Mouse (Mus musculus) myocyte (in vitro differentiated cells): Measurements from ENCODE around the gene Cant1. TPM values are rescaled to one million over a fixed set of nuclear protein-coding genes. Genes with fewer than 3 reads are reported as not detected.
"Not testable (repeated sequence)": the region's sequence is repeated elsewhere in the genome, so short reads cannot be mapped to it uniquely, and the experiment has no call there.

ENCODE experiments used
- H3K27me3 ChIP-seq: one replicate; pipeline ENCODE4 v1.6.1; 2011; ENCODE audit not compliant: control insufficient read depth, insufficient read depth, insufficient read length
- H3K36me3 ChIP-seq: one replicate; pipeline ENCODE4 v1.6.1; 2011; ENCODE audit not compliant: control insufficient read depth, insufficient read depth
- H3K4me2 ChIP-seq: one replicate; pipeline ENCODE4 v1.6.1; 2011; ENCODE audit warnings: low read depth, control low read depth
- H3K4me3 ChIP-seq: one replicate; pipeline ENCODE4 v1.5.1; 2011; ENCODE audit warnings: mild to moderate bottlenecking, control low read depth, moderate library complexity
- H3K79me2 ChIP-seq: one replicate; pipeline ENCODE4 v1.6.1; 2011; ENCODE audit not compliant: control insufficient read depth, insufficient read depth
- H3ac ChIP-seq: one replicate; pipeline ENCODE4 v1.6.1; 2011; ENCODE audit not compliant: control insufficient read depth, insufficient read length
- CEBPB ChIP-seq: IDR thresholded peaks from 2 replicates; pipeline ENCODE4 v1.6.1; 2011; ENCODE audit warnings: mild to moderate bottlenecking, moderate library complexity; ENCODE audit not compliant: poor library complexity, insufficient read depth, severe bottlenecking
- E2F4 ChIP-seq: IDR thresholded peaks from one replicate; pipeline ENCODE4 v1.6.1; 2011; ENCODE audit warnings: mild to moderate bottlenecking, control low read depth, moderate library complexity; ENCODE audit not compliant: insufficient read depth
- MAX ChIP-seq: IDR thresholded peaks from one replicate; pipeline ENCODE4 v1.6.1; 2011; ENCODE audit warnings: low read depth, mild to moderate bottlenecking, control low read depth
- MYOD1 ChIP-seq, 3 experiments: IDR thresholded peaks; one replicate each; pipeline ENCODE4 v1.6.1; 2011; ENCODE audit warnings: control low read depth in 2 of 3, low read depth in 2 of 3, mild to moderate bottlenecking in 2 of 3, moderate library complexity in 1 of 3; ENCODE audit not compliant: insufficient read length in 2 of 3, control insufficient read depth in 1 of 3
- MYOG ChIP-seq, 3 experiments: IDR thresholded peaks; one replicate each; pipeline ENCODE4 v1.6.1; 2011; ENCODE audit warnings: control low read depth in 2 of 3, low read depth in 2 of 3, mild to moderate bottlenecking in 2 of 3; ENCODE audit not compliant: insufficient read length in 2 of 3, control insufficient read depth in 1 of 3, insufficient read depth in 1 of 3
- POLR2A ChIP-seq: IDR thresholded peaks from one replicate; pipeline ENCODE4 v1.6.1; 2011; ENCODE audit warnings: low read depth, mild to moderate bottlenecking, control low read depth, moderate library complexity; ENCODE audit not compliant: insufficient read length
- POLR2AphosphoS2 ChIP-seq: IDR thresholded peaks from one replicate; pipeline ENCODE4 v1.6.1; 2011; ENCODE audit warnings: low read depth, control low read depth; ENCODE audit not compliant: insufficient read length
- REST ChIP-seq: IDR thresholded peaks from one replicate; pipeline ENCODE4 v1.6.1; 2011; ENCODE audit warnings: mild to moderate bottlenecking, control low read depth, moderate library complexity; ENCODE audit not compliant: insufficient read depth, insufficient read length
- SRF ChIP-seq: IDR thresholded peaks from one replicate; pipeline ENCODE4 v1.6.1; 2011; ENCODE audit warnings: low read depth; ENCODE audit not compliant: control insufficient read depth, insufficient read length
- TCF12 ChIP-seq: IDR thresholded peaks from one replicate; pipeline ENCODE4 v1.6.1; 2011; ENCODE audit warnings: mild to moderate bottlenecking, control low read depth; ENCODE audit not compliant: poor library complexity, insufficient read depth, severe bottlenecking
- TCF3 ChIP-seq: IDR thresholded peaks from one replicate; pipeline ENCODE4 v1.6.1; 2011; ENCODE audit warnings: low read depth, control low read depth; ENCODE audit not compliant: insufficient read length
- USF1 ChIP-seq: IDR thresholded peaks from one replicate; pipeline ENCODE4 v1.6.1; 2011; ENCODE audit warnings: low read depth, mild to moderate bottlenecking, control low read depth, moderate library complexity
- polyA plus RNA-seq: library from polyadenylated mRNA; unstranded; fragments of >200 nt; fragmentation: generic; extraction: Trizol; gene quantifications from one replicate; pipeline ENCODE4 v1.2.1, GENCODE M21; 2012; ENCODE audit warnings: missing spikeins

Gene Cant1
- polyA plus RNA-seq, 1 experiment, result 33.7 TPM

DNA sequence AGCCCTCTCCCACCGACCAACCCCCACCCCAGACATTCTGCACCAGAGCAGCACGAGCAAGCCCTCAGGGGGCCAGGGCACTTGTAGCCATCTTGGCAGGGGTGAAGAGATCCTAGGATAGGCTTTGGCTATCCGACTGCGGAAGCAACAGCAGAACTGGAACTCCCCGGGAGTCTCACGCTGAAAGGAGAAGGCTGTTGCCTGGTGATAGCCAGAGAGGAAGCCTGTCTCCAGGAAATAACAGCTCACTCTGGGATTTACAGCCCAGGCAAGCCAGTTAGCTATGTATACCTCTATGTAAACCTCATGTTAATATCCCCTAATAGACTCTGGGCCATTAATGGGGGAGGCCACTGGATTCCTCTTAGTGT, 18.3 kb downstream of the Cant1 start:
- TF ChIP-seq MYOG (IDR thresholded peaks at IDR 0.05; ENCODE audit: control insufficient read depth in 1 of 3, insufficient read depth in 1 of 3, insufficient read length in 2 of 3, low read depth in 2 of 3), result no peak

DNA sequence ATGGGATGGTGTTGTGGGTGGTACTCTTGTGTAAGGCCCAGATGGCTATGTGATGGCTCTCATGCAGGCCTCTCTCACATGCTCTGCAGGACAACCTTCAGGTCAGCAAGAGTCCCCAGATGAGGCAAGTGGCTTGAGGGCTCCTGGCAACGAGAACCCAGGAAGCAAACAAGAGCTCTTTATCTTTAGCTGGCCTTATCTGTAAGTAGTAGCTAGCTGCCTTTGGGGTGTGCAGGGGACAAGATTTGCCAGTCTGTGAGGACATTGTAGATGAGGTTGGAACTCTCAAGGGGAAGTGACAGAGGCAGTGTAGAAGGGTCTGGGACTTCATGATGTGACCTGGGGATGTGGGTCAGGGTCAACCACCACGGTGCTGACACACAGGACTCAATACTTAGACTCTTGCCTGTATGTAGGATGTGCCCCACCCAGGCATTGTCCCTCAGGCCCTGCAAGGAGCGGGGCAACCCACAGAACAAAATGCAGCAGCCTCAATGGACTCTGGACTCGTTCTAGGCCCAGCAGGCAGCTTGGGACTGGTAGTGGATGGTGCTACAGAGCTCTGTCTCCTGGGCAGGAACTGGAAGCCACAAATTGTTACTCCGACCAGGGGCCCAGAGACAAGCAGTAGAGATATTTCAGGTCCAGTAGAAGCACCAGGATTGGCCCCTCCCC, 18.9 kb downstream of the Cant1 start:
- H3K36me3 ChIP-seq, result no peaks in the 10 kb centered on the region
- no peak overlapping the region for H3K4me2 ChIP-seq
- H3K4me3 ChIP-seq, result no peak overlapping the region

More for the DNA sequence above, 18.3 kb downstream of the Cant1 start:
- Histone ChIP-seq H3K27me3 (no peaks in the 10 kb centered on the region), H3ac (no peak overlapping the region), H3K36me3 (no peaks in the 10 kb centered on the region), H3K4me2 (no peak overlapping the region), H3K79me2 (no peaks in the 10 kb centered on the region), H3K4me3 (no peak overlapping the region)

DNA sequence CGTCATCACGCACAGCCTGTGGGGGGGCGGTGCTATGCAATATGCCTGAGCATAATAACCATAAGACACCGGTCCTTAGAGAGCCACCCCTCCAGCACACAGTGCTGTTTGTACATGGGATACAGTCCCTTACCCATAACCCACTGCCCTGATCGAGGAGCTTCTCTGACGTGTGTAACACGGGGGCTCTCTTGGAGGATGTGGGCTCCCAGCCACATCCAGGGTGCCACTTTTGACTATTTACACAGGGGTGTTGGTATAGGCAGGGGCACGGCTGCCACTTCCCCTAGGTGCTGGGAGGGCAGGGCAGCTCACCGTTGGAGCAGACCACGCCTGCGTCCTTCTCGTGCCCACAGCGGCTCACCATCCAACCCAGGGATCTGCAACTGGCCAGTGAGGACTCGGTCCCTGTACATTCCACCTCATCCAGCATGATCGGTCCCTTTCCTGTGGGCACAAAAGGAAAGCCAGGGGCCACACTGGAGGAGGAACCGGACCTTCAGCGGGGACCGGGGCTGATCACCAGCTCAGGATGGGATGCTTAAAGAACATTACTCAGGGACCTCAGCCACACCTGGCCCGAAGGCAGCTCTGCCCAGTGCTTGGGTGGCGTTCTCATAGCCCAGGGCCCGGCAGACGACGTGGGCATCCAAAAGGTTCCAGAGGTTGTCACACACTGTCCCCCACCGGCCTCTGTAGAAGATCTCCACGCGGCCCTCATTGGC, 20.9 kb downstream of the Cant1 start:
- TF ChIP-seq MYOD1 (IDR thresholded peaks at IDR 0.05; ENCODE audit: control insufficient read depth in 1 of 3, insufficient read length in 2 of 3, low read depth in 2 of 3) (no peak), MAX (no peak), USF1 (no peak), MYOG (IDR thresholded peaks at IDR 0.05; ENCODE audit: control insufficient read depth in 1 of 3, insufficient read depth in 1 of 3, insufficient read length in 2 of 3, low read depth in 2 of 3) (no peak), SRF (no peak), TCF3 (no peak), POLR2AphosphoS2 (no peak), POLR2A (no peak), TCF12 (no peak)
- H3K4me2 ChIP-seq, result no peak overlapping the region
- no peaks in the 10 kb centered on the region for H3K27me3 ChIP-seq
- H3K4me3 ChIP-seq, result no peak overlapping the region
- H3K36me3 ChIP-seq, result no peaks in the 10 kb centered on the region
- H3ac ChIP-seq, result no peak overlapping the region
- no peaks in the 10 kb centered on the region for H3K79me2 ChIP-seq

More for the DNA sequence above, 18.9 kb downstream of the Cant1 start:
- TF ChIP-seq POLR2AphosphoS2, result no peak
- no peak for TF ChIP-seq MAX
- no peak for TF ChIP-seq CEBPB
- no peak for TF ChIP-seq USF1
- no peak for TF ChIP-seq E2F4
- TF ChIP-seq REST, result no peak
- TF ChIP-seq MYOD1 (IDR thresholded peaks at IDR 0.05; ENCODE audit: control insufficient read depth in 1 of 3, insufficient read length in 2 of 3, low read depth in 2 of 3), result no peak
- TF ChIP-seq SRF, result no peak
- no peak overlapping the region for H3ac ChIP-seq
- H3K79me2 ChIP-seq, result no peaks in the 10 kb centered on the region
- no peaks in the 10 kb centered on the region for H3K27me3 ChIP-seq

DNA sequence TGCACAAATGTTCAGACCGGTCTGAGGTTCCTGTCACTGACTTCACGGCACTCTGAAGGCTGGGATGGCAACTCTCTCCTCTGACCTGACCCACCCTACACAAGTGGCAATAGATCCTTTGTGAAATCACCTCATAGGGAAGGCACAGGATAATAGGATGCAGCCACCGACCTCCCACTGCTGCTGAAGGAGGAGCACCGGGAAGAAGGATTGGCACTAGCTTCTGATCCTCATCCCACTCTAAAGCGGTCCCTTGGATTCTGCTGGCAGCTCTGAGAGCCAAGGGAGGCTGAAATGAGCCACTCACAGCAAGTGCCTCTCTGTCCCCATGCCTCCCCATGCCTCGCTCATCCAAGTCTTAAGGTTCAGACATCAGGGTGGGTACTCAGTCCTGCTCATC, 24.3 kb downstream of the Cant1 start:
- H3K27me3 ChIP-seq, result no peaks in the 10 kb centered on the region

DNA sequence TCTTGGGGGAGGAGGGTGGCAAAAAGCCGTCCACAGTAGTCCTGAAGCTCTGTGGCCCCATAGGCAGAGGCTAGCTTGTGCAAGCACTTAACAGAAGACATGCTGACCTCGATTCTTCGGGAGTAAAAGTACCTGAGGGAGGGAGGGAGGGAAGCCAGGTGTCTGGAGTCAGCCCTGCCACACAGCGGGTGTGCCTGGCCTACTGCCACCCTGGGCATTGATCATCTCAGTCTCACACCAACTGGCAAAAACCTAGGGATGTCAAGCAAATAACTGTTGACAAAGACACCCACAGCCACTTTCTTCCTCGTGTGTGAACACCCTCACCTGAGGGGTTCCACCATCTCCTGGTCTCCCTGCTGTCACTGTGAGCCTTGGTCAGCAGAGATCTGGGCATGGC, 24.9 kb downstream of the Cant1 start:
- Histone ChIP-seq H3K27me3 (no peaks in the 10 kb centered on the region), H3K4me2 (no peak overlapping the region), H3K79me2 (no peaks in the 10 kb centered on the region), H3K4me3 (no peak overlapping the region), H3K36me3 (no peaks in the 10 kb centered on the region), H3ac (no peak overlapping the region)
- no peak for TF ChIP-seq CEBPB
- TF ChIP-seq MYOD1 (IDR thresholded peaks at IDR 0.05; ENCODE audit: control insufficient read depth in 1 of 3, insufficient read length in 2 of 3, low read depth in 2 of 3), result no peak
- no peak for TF ChIP-seq USF1
- TF ChIP-seq TCF3, result no peak
- TF ChIP-seq SRF, result no peak
- no peak for TF ChIP-seq TCF12
- TF ChIP-seq POLR2AphosphoS2, result no peak
- TF ChIP-seq MYOG (IDR thresholded peaks at IDR 0.05; ENCODE audit: control insufficient read depth in 1 of 3, insufficient read depth in 1 of 3, insufficient read length in 2 of 3, low read depth in 2 of 3), result no peak
- no peak for TF ChIP-seq E2F4

More for the DNA sequence above, 24.3 kb downstream of the Cant1 start:
- H3K79me2 ChIP-seq, result no peaks in the 10 kb centered on the region
- no peak overlapping the region for H3ac ChIP-seq
- no peak overlapping the region for H3K4me3 ChIP-seq
- no peaks in the 10 kb centered on the region for H3K36me3 ChIP-seq
- H3K4me2 ChIP-seq, result no peak overlapping the region
- TF ChIP-seq TCF3, result no peak
- no peak for TF ChIP-seq USF1
- TF ChIP-seq TCF12, result no peak
- TF ChIP-seq MYOD1 (IDR thresholded peaks at IDR 0.05; ENCODE audit: control insufficient read depth in 1 of 3, insufficient read length in 2 of 3, low read depth in 2 of 3), result no peak
- TF ChIP-seq E2F4, result no peak
- TF ChIP-seq POLR2AphosphoS2, result no peak
- no peak for TF ChIP-seq MYOG (IDR thresholded peaks at IDR 0.05; ENCODE audit: control insufficient read depth in 1 of 3, insufficient read depth in 1 of 3, insufficient read length in 2 of 3, low read depth in 2 of 3)
- TF ChIP-seq REST, result no peak
- TF ChIP-seq CEBPB, result no peak
- no peak for TF ChIP-seq POLR2A
- no peak for TF ChIP-seq MAX

DNA sequence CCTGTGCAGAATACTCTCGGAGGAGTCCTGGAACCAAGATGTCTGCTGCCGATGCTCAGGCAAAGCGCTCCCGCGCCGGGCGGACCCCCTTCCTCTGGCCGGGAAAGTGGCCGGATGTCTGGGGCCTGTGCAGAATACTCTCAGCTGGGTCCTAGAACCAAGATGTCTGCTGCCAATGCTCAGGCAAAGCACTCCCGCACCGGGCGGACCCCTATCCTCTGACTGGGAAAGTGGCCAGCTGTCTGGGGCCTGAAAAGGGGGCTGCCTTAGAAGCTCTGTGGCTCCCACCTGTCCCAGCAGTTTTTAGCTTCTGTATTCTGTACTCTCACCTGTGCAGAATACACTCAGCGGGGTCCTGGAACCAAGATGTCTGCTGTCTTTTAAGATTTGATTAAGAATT, 31.1 kb downstream of the Cant1 start:
- not testable (repeated sequence) for H3K27me3 ChIP-seq, H3K36me3 ChIP-seq, H3K79me2 ChIP-seq

More for the DNA sequence above, 31.1 kb downstream of the Cant1 start:
- not testable (repeated sequence) for H3K4me3 ChIP-seq, H3K4me2 ChIP-seq, H3ac ChIP-seq
